Mouse (Mus musculus) lung, postnatal 0 days (tissue): Measurements from ENCODE around the gene Shc4. TPM values are rescaled to one million over a fixed set of nuclear protein-coding genes. Genes with fewer than 3 reads are reported as not detected.

Experiments used
- ATAC-seq: fragments of 200-750 bp; cut with Nextera tagmentation; 2 replicates; pipeline ENCODE4 v1.8.0; 2017; ENCODE audit warnings: moderate library complexity
- DNase-seq: peaks from one replicate; pipeline ENCODE4 v3.0.0-alpha.2; 2016; ENCODE audit warnings: low spot score
- H3K27ac ChIP-seq: fragments of 300-500 bp; sonication (generic); 2 replicates; pipeline ENCODE4 v1.5.1; 2014; ENCODE audit warnings: antibody characterized with exemption, mild to moderate bottlenecking, low read length, mixed read lengths
- H3K27me3 ChIP-seq: fragments of 300-500 bp; sonication (generic); replicated peaks from 2 replicates; pipeline ENCODE4 v1.6.1; 2014; ENCODE audit warnings: low read length, mixed read lengths; ENCODE audit not compliant: insufficient read depth
- H3K36me3 ChIP-seq: fragments of 300-500 bp; sonication (generic); 2 replicates; pipeline ENCODE4 v1.6.1; 2014; ENCODE audit warnings: low read length, mixed read lengths; ENCODE audit not compliant: insufficient read depth
- H3K4me1 ChIP-seq: fragments of 300-500 bp; sonication (generic); 2 replicates; pipeline ENCODE4 v1.6.1; 2014; ENCODE audit warnings: antibody characterized with exemption, low read depth, low read length, mixed read lengths; ENCODE audit not compliant: insufficient read depth
- H3K4me2 ChIP-seq: fragments of 300-500 bp; sonication (generic); replicated peaks from 2 replicates; pipeline ENCODE4 v1.6.1; 2014; ENCODE audit warnings: low read depth, mild to moderate bottlenecking, low read length, moderate library complexity, mixed read lengths
- H3K4me3 ChIP-seq: fragments of 300-500 bp; sonication (generic); 2 replicates; pipeline ENCODE4 v1.5.1; 2014; ENCODE audit warnings: low read depth, low read length
- H3K9ac ChIP-seq: fragments of 300-500 bp; sonication (generic); replicated peaks from 2 replicates; pipeline ENCODE4 v1.6.1; 2014; ENCODE audit warnings: low read depth, mild to moderate bottlenecking
- H3K9me3 ChIP-seq: fragments of 300-500 bp; sonication (generic); 2 replicates; pipeline ENCODE4 v1.6.1; 2016; ENCODE audit warnings: low read length, mixed read lengths
- CTCF ChIP-seq: IDR thresholded peaks from 2 replicates; pipeline ENCODE4 v1.5.1; 2016; ENCODE audit warnings: antibody characterized with exemption, mild to moderate bottlenecking
- EP300 ChIP-seq: IDR thresholded peaks from 2 replicates; pipeline ENCODE4 v1.6.1; 2016; ENCODE audit warnings: antibody characterized with exemption, mild to moderate bottlenecking, control low read depth
- WGBS: fragments of 180-500 bp; shearing (Covaris S2); extraction: QIAGEN DNeasy Blood & Tissue Kit; methylation state at CpG from one replicate; pipeline ENCODE4 v1.1.7; 2014; 5-methylcytosine and 5-hydroxymethylcytosine counted together
- polyA plus RNA-seq: library from polyadenylated mRNA; unstranded; fragments of >200 nt; fragmentation: Nextera tagmentation; extraction: Ambion mirVana; gene quantifications from 2 replicates; pipeline ENCODE4 v1.2.1, GENCODE M21; 2015

Shc4 gene
- polyA plus RNA-seq, 1 experiment from 2014 or later = 0.72 TPM

DNA sequence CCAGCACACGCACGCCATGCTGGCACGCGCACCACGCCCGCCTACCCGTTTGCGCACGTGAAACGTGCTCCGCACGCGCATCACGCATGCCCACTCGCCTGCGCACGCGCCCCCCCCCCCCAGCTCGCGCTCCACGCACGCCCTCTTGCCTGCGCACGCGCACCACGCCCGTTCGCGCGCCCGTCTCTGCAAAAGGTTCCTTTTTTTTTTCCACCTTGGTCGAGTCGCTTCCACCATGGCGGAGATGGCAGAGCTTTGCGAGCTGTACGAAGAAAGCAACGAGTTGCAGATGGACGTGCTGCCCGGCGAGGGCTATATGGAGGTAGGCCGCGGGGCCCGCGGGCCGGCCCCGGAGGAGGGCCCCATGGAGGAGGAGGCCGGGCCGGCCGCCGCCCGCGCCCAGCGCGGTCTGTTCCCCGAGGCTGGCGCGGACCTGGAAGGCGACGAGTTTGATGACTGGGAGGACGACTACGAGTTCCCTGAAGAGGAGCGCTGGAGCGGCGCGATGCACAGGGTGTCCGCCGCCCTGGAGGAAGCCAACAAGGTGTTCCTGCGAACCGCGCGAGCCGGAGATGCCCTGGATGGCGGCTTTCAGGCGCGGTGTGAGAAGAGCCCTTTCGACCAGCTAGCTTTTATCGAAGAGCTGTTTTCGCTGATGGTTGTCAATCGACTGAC, 50.9 kb downstream of the Shc4 start, which contains the start of gene Eid1:
TSS of gene Eid1 (plus strand) at position 139 of the 675 bp plus-strand sequence.
- Histone ChIP-seq H3K9ac (peak within 1 kb of the TSS; percentile 65), H3K36me3 (no peaks in the 10 kb centered on the region), H3K4me3 (peak within 1 kb of the TSS; percentile 83), H3K4me1 (no peaks in the 10 kb centered on the region), H3K27ac (peak within 1 kb of the TSS; percentile 55; the same call in 1 of the 2 replicates), H3K4me2 (peak within 1 kb of the TSS; percentile 80), H3K27me3 (no peaks in the 10 kb centered on the region), H3K9me3 (no peaks in the 10 kb centered on the region)
- TF ChIP-seq EP300 (no peak), CTCF (no peak)
- peak; percentile 94 for ATAC-seq
- WGBS = 2% methylated on average over 60 of the region's 79 CpGs
- DNase-seq = peak; percentile 86

DNA sequence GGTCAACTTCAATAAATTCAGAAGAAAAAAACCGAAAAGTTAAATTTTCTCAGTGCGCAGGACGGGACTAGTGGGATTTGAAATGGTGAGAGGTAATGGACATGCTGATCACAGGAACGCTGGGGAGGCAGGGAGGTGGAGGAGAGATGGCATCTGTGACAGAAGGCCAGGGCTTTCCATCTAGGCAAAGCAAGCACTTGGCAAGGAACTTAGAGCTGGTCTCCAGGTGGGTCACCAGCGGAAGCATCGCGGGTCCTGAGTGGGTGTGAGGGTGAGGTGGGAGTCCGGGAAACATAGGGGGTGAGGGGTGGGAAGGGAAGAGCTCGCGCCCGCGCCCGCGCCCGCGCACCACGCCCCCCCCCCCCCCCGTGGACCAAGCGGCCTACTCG, 51.4 kb downstream of the Shc4 start:
- ATAC-seq = no peak
- Histone ChIP-seq H3K4me1 (no peaks in the 10 kb centered on the region), H3K27ac (no peak overlapping the region), H3K9ac (no peak overlapping the region), H3K27me3 (no peaks in the 10 kb centered on the region), H3K36me3 (no peaks in the 10 kb centered on the region), H3K4me2 (peak overlapping the region; percentile 80), H3K4me3 (peak overlapping the region; percentile 83), H3K9me3 (no peaks in the 10 kb centered on the region)
- WGBS = 28% methylated on average over 7 of the region's 20 CpGs
- TF ChIP-seq EP300 (no peak), CTCF (no peak)
- DNase-seq = no peak

DNA sequence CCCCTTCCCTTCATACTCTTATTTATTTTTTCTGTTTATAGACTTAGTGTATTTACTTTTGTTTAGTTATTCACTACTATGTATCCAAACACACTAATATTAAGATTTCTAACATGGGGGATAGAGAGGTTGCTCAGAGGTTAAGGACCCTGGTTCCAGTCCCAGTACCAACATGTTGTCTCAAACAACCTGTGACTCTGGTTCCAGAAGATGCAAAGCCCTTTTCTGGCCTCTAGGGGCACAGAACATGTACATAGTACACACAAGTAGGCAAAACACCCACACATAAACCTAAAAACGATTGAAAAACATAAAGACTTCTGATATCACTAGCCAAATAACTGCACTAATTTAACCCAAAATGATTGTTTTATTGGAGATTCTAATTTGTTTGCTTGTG, 53.1 kb downstream of the Shc4 start:
- Histone ChIP-seq H3K27me3 (no peaks in the 10 kb centered on the region), H3K9me3 (no peaks in the 10 kb centered on the region), H3K4me2 (no peak overlapping the region), H3K36me3 (no peaks in the 10 kb centered on the region), H3K9ac (no peak overlapping the region), H3K4me1 (no peaks in the 10 kb centered on the region), H3K27ac (no peak overlapping the region), H3K4me3 (no peak overlapping the region)
- TF ChIP-seq EP300 (no peak), CTCF (peak; percentile 55)
- ATAC-seq (no peak), DNase-seq (no peak)
- 45% methylated on average over 1 of the region's 1 CpGs for WGBS

DNA sequence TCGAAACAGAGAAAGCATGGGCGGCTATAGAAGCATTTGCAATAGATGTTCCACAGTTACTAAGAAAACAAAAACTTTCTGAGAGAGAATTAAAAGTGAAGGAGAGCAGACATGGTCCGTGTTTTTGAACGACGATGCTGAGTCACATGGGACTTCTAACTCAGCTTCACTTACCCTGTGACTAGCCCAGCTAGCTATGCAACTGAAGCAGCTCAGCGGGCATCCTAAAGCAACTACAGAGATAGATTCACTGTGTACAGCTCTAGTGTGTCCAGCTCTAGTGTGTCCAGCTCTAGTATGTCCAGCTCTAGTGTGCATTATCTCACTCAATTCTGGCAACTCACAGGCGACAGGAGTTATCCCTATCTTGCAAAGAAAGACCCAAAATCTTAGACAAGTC, 56.2 kb downstream of the Shc4 start:
- TF ChIP-seq EP300 = no peak
- no peak for TF ChIP-seq CTCF
- Histone ChIP-seq H3K27me3 (no peaks in the 10 kb centered on the region), H3K4me2 (no peak overlapping the region), H3K4me1 (no peaks in the 10 kb centered on the region), H3K4me3 (no peak overlapping the region), H3K9ac (no peak overlapping the region), H3K36me3 (no peaks in the 10 kb centered on the region), H3K9me3 (no peaks in the 10 kb centered on the region), H3K27ac (no peak overlapping the region)
- WGBS = 84% methylated on average over 7 of the region's 7 CpGs
- ATAC-seq = no peak
- no peak for DNase-seq

DNA sequence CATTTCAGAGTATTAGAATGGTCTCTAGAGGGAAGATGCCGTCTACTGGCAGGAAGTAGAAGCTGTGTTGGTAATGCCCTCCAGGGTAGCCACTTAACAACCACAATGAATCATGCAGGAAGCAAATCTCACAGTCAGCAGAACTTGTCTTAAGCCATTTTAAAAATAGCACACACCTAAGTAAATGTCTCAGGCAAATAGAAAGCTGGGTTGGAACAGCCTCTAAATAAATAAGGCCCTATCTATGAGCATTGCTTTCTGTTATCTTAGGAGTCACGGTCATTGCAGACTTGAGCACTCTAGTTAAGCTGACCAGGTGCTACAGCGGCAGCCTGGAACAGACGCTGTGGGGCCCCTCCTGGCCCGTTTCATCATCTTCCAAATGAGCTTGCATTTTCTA, 56.8 kb downstream of the Shc4 start:
- Histone ChIP-seq H3K4me2 (no peak overlapping the region), H3K4me1 (no peaks in the 10 kb centered on the region), H3K27ac (no peak overlapping the region), H3K9me3 (no peaks in the 10 kb centered on the region), H3K36me3 (no peaks in the 10 kb centered on the region), H3K27me3 (no peaks in the 10 kb centered on the region), H3K9ac (no peak overlapping the region), H3K4me3 (no peak overlapping the region)
- DNase-seq = peak; percentile 70
- TF ChIP-seq EP300 (no peak), CTCF (peak; percentile 42)
- 36% methylated on average over 5 of the region's 5 CpGs for WGBS
- ATAC-seq = peak; percentile 73; the same call in 1 of the 2 replicates

DNA sequence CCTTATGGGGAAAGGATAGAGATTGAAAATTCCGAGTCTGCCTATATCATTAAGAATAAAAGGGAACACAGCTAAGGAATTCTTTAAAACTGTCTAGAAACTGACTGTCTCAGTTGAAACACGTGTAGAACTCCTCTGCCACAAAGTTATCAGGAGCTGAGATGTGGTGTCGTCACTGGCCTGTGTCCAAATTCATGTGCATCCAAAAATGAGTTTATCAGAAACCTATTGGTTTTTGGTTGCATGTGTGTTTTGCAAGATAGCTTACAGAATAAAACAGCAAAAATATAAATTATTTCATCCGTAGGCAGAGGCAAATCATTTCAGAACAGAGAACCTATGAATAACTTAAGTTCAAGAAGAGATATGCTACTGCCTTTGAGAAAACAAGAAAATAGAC, 57.3 kb downstream of the Shc4 start:
- Histone ChIP-seq H3K9ac (no peak overlapping the region), H3K4me3 (no peak overlapping the region), H3K9me3 (no peaks in the 10 kb centered on the region), H3K27ac (no peak overlapping the region), H3K4me1 (no peaks in the 10 kb centered on the region), H3K36me3 (no peaks in the 10 kb centered on the region), H3K4me2 (no peak overlapping the region), H3K27me3 (no peaks in the 10 kb centered on the region)
- DNase-seq (no peak), ATAC-seq (no peak)
- TF ChIP-seq EP300 = no peak
- no peak for TF ChIP-seq CTCF
- WGBS = 65% methylated on average over 4 of the region's 4 CpGs

DNA sequence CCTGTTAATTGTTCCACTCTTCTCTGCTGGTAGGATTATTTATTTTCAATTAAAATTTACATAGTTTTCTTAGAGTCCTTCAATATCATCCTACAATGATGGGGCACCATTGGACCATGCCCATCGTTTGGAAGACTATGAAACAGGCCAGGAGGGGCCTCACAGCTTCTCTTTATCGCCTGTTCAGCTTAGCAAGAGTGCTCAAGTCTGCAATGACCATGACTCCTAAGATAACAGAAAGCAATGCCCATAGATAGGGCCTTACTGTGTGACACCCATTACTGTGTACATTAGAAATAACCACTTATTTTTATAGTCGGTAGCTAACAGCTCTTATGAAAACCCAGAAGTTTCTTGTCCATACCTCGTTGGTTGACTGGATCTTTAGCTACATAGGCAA, 58.0 kb downstream of the Shc4 start:
- ATAC-seq (no peak), DNase-seq (no peak)
- no peak overlapping the region for H3K9ac ChIP-seq
- H3K4me1 ChIP-seq = no peaks in the 10 kb centered on the region
- TF ChIP-seq CTCF (no peak), EP300 (no peak)
- WGBS = 80% methylated on average over 4 of the region's 4 CpGs
- no peak overlapping the region for H3K4me2 ChIP-seq
- no peak overlapping the region for H3K27ac ChIP-seq
- H3K9me3 ChIP-seq = no peaks in the 10 kb centered on the region
- H3K36me3 ChIP-seq = no peaks in the 10 kb centered on the region
- no peak overlapping the region for H3K4me3 ChIP-seq
- H3K27me3 ChIP-seq = no peaks in the 10 kb centered on the region
